Mouse (Mus musculus) brain, embryonic 14.5 days (tissue): ENCODE measurements around the gene Ddx10.

Source experiments
- CTCF ChIP-seq: fragments of 200-500 bp; IDR thresholded peaks from 2 replicates; pipeline ENCODE4 v1.5.1; 2012; ENCODE audit warnings: inconsistent platforms, mild to moderate bottlenecking, moderate library complexity, borderline replicate concordance; ENCODE audit not compliant: insufficient read depth, insufficient read length; ENCODE audit errors: extremely low read depth
- POLR2A ChIP-seq: fragments of 200-500 bp; IDR thresholded peaks from 2 replicates; pipeline ENCODE4 v1.6.1; 2012; ENCODE audit warnings: mild to moderate bottlenecking, inconsistent platforms, borderline replicate concordance; ENCODE audit not compliant: poor library complexity, insufficient read depth, insufficient read length, severe bottlenecking; ENCODE audit errors: extremely low read depth

GRCm38 (mm10) chr9:53094536-53094935, 153.3 kb downstream of the Ddx10 start:
- TF ChIP-seq CTCF = no peak
- TF ChIP-seq POLR2A = no peak
